Mouse (Mus musculus) lung, postnatal 0 days (tissue): ENCODE results near the gene Mesp2.

Source experiments
- CTCF ChIP-seq: IDR thresholded peaks from 2 replicates; pipeline ENCODE4 v1.5.1; 2016; ENCODE audit warnings: antibody characterized with exemption, mild to moderate bottlenecking
- EP300 ChIP-seq: IDR thresholded peaks from 2 replicates; pipeline ENCODE4 v1.6.1; 2016; ENCODE audit warnings: antibody characterized with exemption, mild to moderate bottlenecking, control low read depth

DNA sequence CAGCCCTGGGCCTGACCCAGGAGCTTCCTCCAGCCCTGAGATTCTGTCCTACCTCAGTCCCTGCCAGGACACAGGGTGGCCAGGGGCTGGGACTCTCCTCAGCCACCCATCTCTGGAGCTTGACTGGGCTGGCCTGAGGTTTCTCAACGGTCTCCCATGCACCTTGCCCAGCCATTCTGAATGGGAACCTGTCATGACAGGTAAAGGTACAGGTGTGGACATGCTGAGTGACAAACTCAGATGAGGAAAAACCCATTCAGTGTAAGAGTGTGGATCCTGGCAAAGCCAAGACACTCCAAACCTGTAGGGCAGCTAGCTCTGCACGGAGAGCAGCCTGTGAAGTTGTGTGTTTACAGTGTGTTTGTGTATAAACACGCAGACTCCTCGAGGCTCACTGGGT is 10.2 kb upstream of the Mesp2 start:
- TF ChIP-seq CTCF (no peak), EP300 (no peak)
